Mouse (Mus musculus) MEL (cell line): ENCODE data around the gene Gm20388.

ENCODE experiments used
- CHD2 ChIP-seq: IDR thresholded peaks from 2 replicates; pipeline ENCODE4 v1.6.1; 2011; ENCODE audit warnings: low read length, improper control_type of control experiment
- CTCF ChIP-seq, 3 experiments: IDR thresholded peaks in 2 of 3; conservative IDR thresholded peaks in 1 of 3; 2 replicates each; pipeline ENCODE4 v1.5.1; 2011 to 2012; ENCODE audit warnings: low read length in 3 of 3, low read depth in 2 of 3, mild to moderate bottlenecking in 2 of 3, improper control_type of control experiment in 1 of 3, inconsistent platforms in 1 of 3, mixed read lengths in 1 of 3, moderate library complexity in 1 of 3; ENCODE audit not compliant: control insufficient read depth in 1 of 3, insufficient read depth in 1 of 3, poor library complexity in 1 of 3, severe bottlenecking in 1 of 3
- EP300 ChIP-seq, 2 experiments: IDR thresholded peaks; 2 replicates each; pipeline ENCODE4 v1.6.1; 2011; ENCODE audit warnings: improper control_type of control experiment in 2 of 2, low read length in 2 of 2, low read depth in 1 of 2, mild to moderate bottlenecking in 1 of 2
- GABPA ChIP-seq: IDR thresholded peaks from 2 replicates; pipeline ENCODE4 v1.6.1; 2012; ENCODE audit warnings: low read depth, mild to moderate bottlenecking, inconsistent platforms, low read length, improper control_type of control experiment, moderate library complexity
- KAT2A ChIP-seq: conservative IDR thresholded peaks from 2 replicates; pipeline ENCODE4 v1.6.1; 2012; ENCODE audit warnings: low read depth, low read length, improper control_type of control experiment, inconsistent platforms
- MAX ChIP-seq: IDR thresholded peaks from 2 replicates; pipeline ENCODE4 v1.6.1; 2011; ENCODE audit warnings: low read length, improper control_type of control experiment
- POLR2A ChIP-seq, 2 experiments: IDR thresholded peaks; 2 replicates each; pipeline ENCODE4 v1.6.1; 2011 to 2012; ENCODE audit warnings: low read length in 2 of 2, mild to moderate bottlenecking in 2 of 2, control low read depth in 1 of 2, improper control_type of control experiment in 1 of 2, low read depth in 1 of 2, moderate library complexity in 1 of 2; ENCODE audit not compliant: control insufficient read depth in 1 of 2, insufficient read depth in 1 of 2, poor library complexity in 1 of 2
- POLR2AphosphoS5 ChIP-seq: IDR thresholded peaks from 2 replicates; pipeline ENCODE4 v1.6.1; 2012; ENCODE audit warnings: low read depth, borderline replicate concordance, mild to moderate bottlenecking, inconsistent platforms, low read length, moderate library complexity, mixed read lengths
- RCOR1 ChIP-seq: IDR thresholded peaks from 2 replicates; pipeline ENCODE4 v1.6.1; 2012; ENCODE audit warnings: low read depth, mild to moderate bottlenecking, inconsistent platforms, low read length, improper control_type of control experiment
- SMC3 ChIP-seq: IDR thresholded peaks from 2 replicates; pipeline ENCODE4 v1.6.1; 2011; ENCODE audit warnings: low read depth, low read length, improper control_type of control experiment
- TAL1 ChIP-seq: IDR thresholded peaks from 2 replicates; pipeline ENCODE4 v1.6.1; 2012; ENCODE audit warnings: mild to moderate bottlenecking, inconsistent platforms, low read length, moderate library complexity, mixed read lengths
- TBP ChIP-seq: IDR thresholded peaks from 2 replicates; pipeline ENCODE4 v1.8.0; 2011; ENCODE audit warnings: low read depth, low read length, improper control_type of control experiment
- USF1 ChIP-seq: IDR thresholded peaks from 2 replicates; pipeline ENCODE4 v1.6.1; 2014; ENCODE audit warnings: low read depth, mild to moderate bottlenecking, inconsistent platforms, low read length, improper control_type of control experiment, moderate library complexity
- ZMIZ1 ChIP-seq: IDR thresholded peaks from 2 replicates; pipeline ENCODE4 v1.6.1; 2012; ENCODE audit warnings: low read depth, mild to moderate bottlenecking, inconsistent platforms, low read length, improper control_type of control experiment, moderate library complexity

DNA sequence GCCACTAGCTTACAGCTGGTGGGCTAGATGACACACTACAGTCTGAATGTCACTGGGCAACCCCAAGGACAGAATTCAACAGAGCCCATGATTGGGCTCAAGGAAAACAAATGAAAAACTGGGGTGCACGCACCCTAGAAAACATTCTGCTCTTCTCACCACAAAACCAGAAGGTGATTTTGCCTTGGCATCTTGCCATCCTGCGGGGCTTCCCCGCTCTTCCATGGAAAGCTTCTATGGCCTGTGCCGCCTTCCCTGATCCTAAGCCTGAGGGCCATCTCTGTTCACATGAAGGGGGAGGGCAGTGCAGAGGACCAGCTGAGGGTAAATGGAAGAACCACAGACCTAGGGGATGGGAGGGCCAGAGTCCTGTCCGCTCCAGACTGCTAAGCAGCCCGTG lies 2957.3 kb downstream of the Gm20388 start:
- TF ChIP-seq KAT2A (no peak), CTCF (IDR thresholded peaks at IDR 0.05 in 2 of 3, conservative IDR thresholded peaks at IDR 0.05 in 1 of 3; ENCODE audit: control insufficient read depth in 1 of 3, insufficient read depth in 1 of 3, low read depth in 2 of 3, low read length in 3 of 3, poor library complexity in 1 of 3, severe bottlenecking in 1 of 3) (no peak), CHD2 (no peak), POLR2AphosphoS5 (no peak), POLR2A (IDR thresholded peaks at IDR 0.05; ENCODE audit: control insufficient read depth in 1 of 2, insufficient read depth in 1 of 2, low read depth in 1 of 2, low read length in 2 of 2, poor library complexity in 1 of 2) (no peak), ZMIZ1 (no peak), MAX (no peak), TBP (no peak), RCOR1 (no peak), USF1 (no peak), SMC3 (no peak), GABPA (no peak), EP300 (IDR thresholded peaks at IDR 0.05; ENCODE audit: low read depth in 1 of 2, low read length in 2 of 2) (no peak), TAL1 (no peak)
